Mouse (Mus musculus) T-helper 17 cell (primary cell): ENCODE measurements around the gene Nanos2.

ENCODE experiments used
- in situ Hi-C, 2 experiments: fragments of 300-600 bp; cut with MboI, MseI; formaldehyde crosslinking; loops; 1 replicate in 1 of 2; 2 replicates in 1 of 2; pipeline ENCODE4 v1.15.1; 2025; ENCODE audit warnings: high pct_unique_total_duplicates in 2 of 2

Gene Nanos2

DNA sequence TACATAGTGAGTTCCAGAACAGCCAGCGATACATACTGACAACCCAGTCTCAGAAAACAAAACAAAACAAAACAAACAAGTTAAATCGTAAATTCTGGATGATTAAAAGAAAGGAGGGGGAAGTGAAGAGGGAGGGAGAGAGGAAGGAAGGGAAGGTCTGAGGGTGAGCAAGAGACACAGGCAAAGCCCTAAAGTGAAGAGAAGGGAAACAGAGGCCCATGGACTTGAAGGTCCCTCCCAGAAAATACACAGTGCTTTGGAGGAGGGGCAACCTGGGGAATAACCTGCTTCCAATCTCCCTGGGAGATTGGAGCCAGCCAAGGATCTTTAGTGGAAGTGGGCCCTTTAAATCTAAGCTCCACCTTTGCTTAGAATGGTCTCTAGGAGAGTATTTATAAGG lies at the start of gene Nanos2:
Gene Nanos2 (plus strand): TSS at position 301 of the 400 bp plus-strand sequence.
- in situ Hi-C loops, result loop anchor here in 1 of 2 experiments (5.0 kb wide), 1 partner anchor 75 kb away; the partner anchor contains the start of gene Ccdc61

DNA sequence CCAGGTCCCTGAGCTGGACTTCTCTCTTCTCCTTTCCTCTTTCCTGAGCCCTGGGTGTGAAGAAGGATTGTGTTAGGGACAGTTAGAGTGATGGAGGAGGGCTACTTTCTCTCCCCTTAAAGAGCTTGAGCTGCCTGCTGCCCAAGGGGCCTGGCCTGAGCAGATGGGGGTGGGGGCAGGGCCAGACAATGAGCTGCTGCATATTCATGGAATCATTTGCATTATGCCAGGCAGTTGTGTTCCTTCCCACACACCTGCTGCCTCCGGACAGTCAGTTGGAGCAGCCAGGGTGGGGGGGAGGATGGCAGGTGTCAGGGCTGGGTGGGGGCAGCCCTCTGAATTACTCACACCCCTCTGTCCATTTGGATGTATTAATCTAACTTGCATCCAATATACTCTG lies 44.8 kb upstream of the Nanos2 start:
- in situ Hi-C loops, result no loop called here

GRCm38 (mm10) chr7:18942815-18943214 lies 44.4 kb upstream of the Nanos2 start:
- in situ Hi-C loops, result no loop called here

GRCm38 (mm10) chr7:18948151-18948550 lies 39.0 kb upstream of the Nanos2 start:
- in situ Hi-C loops, result no loop called here

DNA sequence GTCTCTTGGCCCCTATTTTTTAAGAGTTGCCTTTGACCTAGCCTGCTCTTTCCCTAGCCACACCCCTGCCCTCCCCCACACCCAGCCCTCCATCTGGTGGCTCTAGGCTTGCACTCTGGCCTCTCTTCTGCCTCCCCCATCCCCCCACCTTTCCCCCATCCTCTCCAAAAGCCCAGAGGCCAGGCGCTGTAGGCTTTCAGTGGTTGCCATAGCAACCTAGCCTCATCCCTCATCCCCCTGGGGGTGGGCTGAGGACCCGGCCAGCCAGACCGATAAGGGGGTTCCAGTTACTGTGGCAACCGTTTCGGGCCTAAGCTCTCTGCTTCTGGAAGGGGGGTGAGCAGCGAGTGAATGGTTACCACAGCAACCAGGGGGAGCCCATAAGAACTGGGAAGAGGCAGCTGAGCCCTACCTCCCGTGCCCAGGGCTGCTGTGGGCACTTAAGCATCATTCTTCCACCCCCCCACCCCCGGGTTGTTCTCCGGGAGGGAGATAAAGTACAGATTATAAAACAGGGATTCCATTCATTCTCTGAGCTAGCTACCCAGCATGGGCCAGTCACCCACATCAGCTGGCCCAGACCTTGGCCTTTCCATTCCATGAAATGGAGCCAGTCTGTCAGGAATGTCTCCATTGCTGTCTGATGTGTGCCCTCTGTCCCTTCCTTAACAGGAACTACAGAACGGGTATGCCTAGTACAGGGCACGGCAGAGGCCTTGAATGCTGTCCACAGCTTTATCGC lies 37.2 kb upstream of the Nanos2 start:
- in situ Hi-C loops, result no loop called here

GRCm38 (mm10) chr7:18950523-18951315 lies 36.5 kb upstream of the Nanos2 start:
- in situ Hi-C loops, result no loop called here

- in situ Hi-C loops, result no loop called here
Measured at GRCm38 (mm10) chr7:18951397-18951796, 35.8 kb upstream of the Nanos2 start.

- in situ Hi-C loops, result loop anchor here in 1 of 2 experiments (5.0 kb wide), 1 partner anchor 575 kb away; no protein-coding TSS in a partner anchor
Measured at GRCm38 (mm10) chr7:18957569-18958383, 29.4 kb upstream of the Nanos2 start.

DNA sequence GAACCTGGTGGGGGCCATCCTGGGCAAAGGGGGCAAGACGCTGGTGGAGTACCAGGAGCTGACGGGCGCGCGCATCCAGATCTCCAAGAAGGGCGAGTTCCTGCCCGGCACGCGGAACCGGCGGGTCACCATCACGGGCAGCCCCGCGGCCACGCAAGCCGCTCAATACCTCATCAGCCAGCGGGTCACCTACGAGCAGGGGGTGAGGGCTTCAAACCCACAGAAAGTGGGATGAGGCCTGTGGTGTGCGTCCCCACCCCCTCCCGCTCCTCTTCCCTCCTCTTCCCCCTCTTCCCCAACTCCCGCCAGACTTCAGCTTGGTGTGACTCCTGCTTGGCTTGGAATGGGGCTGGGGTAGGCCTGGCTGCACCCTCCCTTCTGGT lies 28.8 kb upstream of the Nanos2 start:
- in situ Hi-C loops, result loop anchor here in 1 of 2 experiments (5.0 kb wide), 1 partner anchor 576 kb away; no protein-coding TSS in a partner anchor

GRCm38 (mm10) chr7:18959446-18959845 lies 27.8 kb upstream of the Nanos2 start:
- in situ Hi-C loops, result loop anchor here in 1 of 2 experiments (5.0 kb wide), 1 partner anchor 577 kb away; no protein-coding TSS in a partner anchor

DNA sequence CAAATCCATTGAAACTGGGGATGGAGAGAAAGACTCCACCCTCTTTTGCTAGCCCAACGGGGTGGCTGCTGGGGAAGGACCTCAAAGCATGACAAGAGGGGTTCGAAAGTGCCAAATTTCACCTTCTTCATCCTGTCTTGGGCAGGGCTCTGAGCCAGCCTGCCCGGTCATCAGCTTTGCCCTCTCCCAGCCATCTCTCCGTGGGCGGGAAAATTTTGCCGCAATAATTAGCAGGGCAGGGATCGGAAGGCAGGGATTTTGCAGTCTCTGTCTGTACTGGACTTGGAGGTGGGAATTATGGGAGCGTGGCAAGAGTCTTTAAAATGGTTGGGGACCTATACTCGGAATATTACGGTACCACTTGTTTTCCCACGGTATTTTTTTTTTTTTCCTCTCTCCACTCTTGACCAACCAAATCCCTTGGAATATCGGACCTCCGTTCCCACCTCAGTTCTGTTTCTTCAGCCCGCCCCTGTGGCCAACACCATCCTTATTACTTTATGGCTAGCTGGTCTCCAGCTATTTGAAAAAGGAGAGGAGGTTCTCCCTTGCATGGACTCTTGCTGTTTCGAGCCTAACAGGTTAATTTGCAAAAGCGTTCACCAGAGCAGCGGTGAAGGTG lies 24.9 kb upstream of the Nanos2 start:
- in situ Hi-C loops, result no loop called here

GRCm38 (mm10) chr7:18962795-18963194 lies 24.4 kb upstream of the Nanos2 start:
- in situ Hi-C loops, result no loop called here

- in situ Hi-C loops, result no loop called here
Measured at GRCm38 (mm10) chr7:18963294-18963843, 23.8 kb upstream of the Nanos2 start.

DNA sequence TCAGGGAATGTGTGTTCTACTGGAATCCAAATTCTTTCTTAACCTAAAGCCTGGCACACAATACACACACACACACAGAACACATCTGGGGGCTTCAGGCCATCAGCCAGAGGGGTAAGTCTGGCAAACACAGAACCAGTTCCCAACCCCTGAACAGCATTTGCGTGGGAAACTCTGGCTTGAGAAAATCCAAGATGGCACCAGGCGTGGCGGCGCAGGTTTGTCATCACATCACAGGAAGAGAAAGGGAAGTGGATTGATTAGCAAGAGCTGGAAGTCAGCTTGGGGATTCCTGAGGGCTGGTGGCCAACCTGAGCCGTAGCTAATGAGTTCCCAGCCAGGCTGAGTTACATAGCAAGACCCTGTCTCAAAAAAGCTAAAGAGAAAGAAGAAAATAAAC lies 21.9 kb upstream of the Nanos2 start:
- in situ Hi-C loops, result no loop called here

DNA sequence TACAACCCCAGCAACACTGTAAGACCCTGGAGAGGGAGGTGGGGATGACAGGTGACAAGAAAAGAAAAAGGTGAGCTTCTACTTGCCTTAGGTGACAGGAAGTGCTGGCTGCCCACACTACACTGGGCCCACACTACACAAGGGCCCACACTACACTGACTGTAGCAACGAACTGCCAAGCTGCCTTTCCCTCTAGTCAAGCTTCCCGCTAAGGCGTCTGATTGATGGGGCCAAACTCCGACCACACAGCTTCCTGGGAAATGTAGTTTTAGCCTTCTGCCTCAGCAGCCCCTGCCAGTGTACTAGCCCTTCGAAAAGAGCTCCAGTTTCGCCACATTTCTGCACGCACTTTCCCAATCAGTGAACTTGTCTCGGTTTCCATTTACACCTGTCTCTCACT lies 19.6 kb upstream of the Nanos2 start:
- in situ Hi-C loops, result no loop called here

GRCm38 (mm10) chr7:18970956-18971355 lies 16.2 kb upstream of the Nanos2 start:
- in situ Hi-C loops, result no loop called here

DNA sequence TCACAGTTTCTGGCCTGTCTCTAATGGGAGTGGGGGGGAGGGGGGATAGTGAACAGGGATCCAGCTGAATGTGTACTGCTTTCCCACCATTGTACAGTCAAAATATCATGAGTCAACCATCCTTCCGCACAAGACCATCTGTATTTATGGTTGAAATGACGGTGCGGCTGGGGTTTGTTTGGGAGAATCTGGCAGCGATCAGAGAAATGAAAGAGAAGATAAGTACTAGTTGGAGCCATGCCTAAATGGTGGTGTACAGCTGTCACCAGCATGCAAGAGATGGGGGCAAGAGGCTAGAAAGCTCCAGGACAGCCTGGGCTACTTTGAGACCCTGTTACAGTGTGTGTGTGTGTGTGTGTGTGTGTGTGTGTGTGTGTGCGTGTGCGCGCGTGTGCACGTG lies 8.8 kb upstream of the Nanos2 start:
- in situ Hi-C loops, result no loop called here

DNA sequence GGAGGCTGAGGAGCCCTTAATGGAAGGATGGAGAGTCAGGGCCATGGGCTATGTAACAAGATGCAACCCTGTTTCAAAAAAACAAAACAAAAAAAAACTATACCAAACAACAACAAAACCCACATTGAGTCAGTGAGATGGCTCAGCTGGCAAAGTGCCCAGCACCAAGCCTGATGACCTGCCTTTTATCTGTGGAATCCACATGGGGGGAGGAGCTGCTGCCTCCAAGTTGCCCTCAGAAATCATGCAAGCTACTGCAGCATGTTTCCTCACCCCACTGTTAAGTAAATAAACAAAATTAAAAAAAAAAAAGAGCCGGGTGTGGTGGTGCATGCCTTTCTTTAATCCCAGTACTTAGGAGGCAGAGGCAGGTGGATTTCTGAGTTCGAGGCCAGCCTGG lies 697 bp upstream of the Nanos2 start:
- in situ Hi-C loops, result loop anchor here in 1 of 2 experiments (5.0 kb wide), 1 partner anchor 74 kb away; the partner anchor contains the start of gene Ccdc61

DNA sequence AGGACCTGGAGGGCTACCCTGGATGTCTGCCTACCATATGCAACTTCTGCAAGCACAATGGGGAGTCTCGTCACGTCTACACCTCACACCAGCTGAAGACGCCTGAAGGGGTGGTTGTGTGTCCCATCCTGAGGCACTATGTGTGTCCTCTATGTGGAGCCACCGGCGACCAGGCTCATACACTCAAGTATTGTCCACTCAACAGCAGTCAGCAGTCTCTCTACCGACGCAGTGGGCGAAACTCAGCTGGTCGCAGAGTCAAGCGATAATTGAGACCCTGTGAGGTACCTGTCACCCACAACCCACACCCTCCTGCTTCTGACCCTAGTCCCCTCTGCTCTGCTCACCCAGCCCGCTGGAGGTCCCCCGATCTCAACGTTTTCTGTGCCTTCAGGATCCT lies 547 bp downstream of the Nanos2 start:
- in situ Hi-C loops, result loop anchor here in 1 of 2 experiments (5.0 kb wide), 1 partner anchor 75 kb away; the partner anchor contains the start of gene Ccdc61

GRCm38 (mm10) chr7:18988780-18989179 lies 1.6 kb downstream of the Nanos2 start:
- in situ Hi-C loops, result loop anchor here in 1 of 2 experiments (5.0 kb wide), 1 partner anchor 76 kb away; the partner anchor contains the start of gene Ccdc61

GRCm38 (mm10) chr7:18989995-18990394 lies 2.8 kb downstream of the Nanos2 start:
- in situ Hi-C loops, result loop anchor here in 1 of 2 experiments (5.0 kb wide), 1 partner anchor 78 kb away; the partner anchor contains the start of gene Ccdc61
